Mouse (Mus musculus) limb, embryonic 13.5 days (tissue): ENCODE measurements around the gene Maml2. TPM values are rescaled to one million over a fixed set of nuclear protein-coding genes. Genes with fewer than 3 reads are reported as not detected.

Source experiments
- ATAC-seq: fragments of 200-750 bp; cut with Nextera tagmentation; 2 replicates; pipeline ENCODE4 v1.8.0; 2017; ENCODE audit warnings: low read depth, moderate number of reproducible peaks, moderate TSS enrichment; ENCODE audit not compliant: low FRiP score
- H3K27ac ChIP-seq: fragments of 300-500 bp; sonication (generic); 2 replicates; pipeline ENCODE4 v1.5.1; 2015; ENCODE audit warnings: inconsistent platforms, mild to moderate bottlenecking, moderate library complexity
- H3K27me3 ChIP-seq: fragments of 300-500 bp; sonication (generic); 2 replicates; pipeline ENCODE4 v1.6.1; 2015; ENCODE audit warnings: mild to moderate bottlenecking, inconsistent platforms
- H3K36me3 ChIP-seq: fragments of 300-500 bp; sonication (generic); 2 replicates; pipeline ENCODE4 v1.6.1; 2015; ENCODE audit warnings: inconsistent platforms, mild to moderate bottlenecking, moderate library complexity
- H3K4me1 ChIP-seq: fragments of 300-500 bp; sonication (generic); 2 replicates; pipeline ENCODE4 v1.6.1; 2015; ENCODE audit warnings: inconsistent platforms
- H3K4me2 ChIP-seq: fragments of 300-500 bp; sonication (generic); replicated peaks from 2 replicates; pipeline ENCODE4 v1.6.1; 2015; ENCODE audit warnings: inconsistent platforms, mild to moderate bottlenecking, moderate library complexity
- H3K4me3 ChIP-seq: fragments of 300-500 bp; sonication (generic); 2 replicates; pipeline ENCODE4 v1.5.1; 2015; ENCODE audit warnings: moderate library complexity, mild to moderate bottlenecking, inconsistent platforms
- H3K9ac ChIP-seq: fragments of 300-500 bp; sonication (generic); 2 replicates; pipeline ENCODE4 v1.6.1; 2015; ENCODE audit warnings: mild to moderate bottlenecking, inconsistent platforms
- H3K9me3 ChIP-seq: fragments of 300-500 bp; sonication (generic); 2 replicates; pipeline ENCODE4 v1.6.1; 2016; ENCODE audit warnings: inconsistent platforms
- WGBS: fragments of 180-500 bp; shearing (Covaris S2); methylation state at CpG from one replicate; pipeline ENCODE4 v1.1.7; 2015; 5-methylcytosine and 5-hydroxymethylcytosine counted together
- polyA plus RNA-seq: library from polyadenylated mRNA; unstranded; fragments of >200 nt; fragmentation: Nextera tagmentation; extraction: Ambion mirVana; gene quantifications from 2 replicates; pipeline ENCODE4 v1.2.1, GENCODE M21; 2015

Maml2 gene
- polyA plus RNA-seq, 1 experiment from 2014 or later: 15.9 TPM

DNA sequence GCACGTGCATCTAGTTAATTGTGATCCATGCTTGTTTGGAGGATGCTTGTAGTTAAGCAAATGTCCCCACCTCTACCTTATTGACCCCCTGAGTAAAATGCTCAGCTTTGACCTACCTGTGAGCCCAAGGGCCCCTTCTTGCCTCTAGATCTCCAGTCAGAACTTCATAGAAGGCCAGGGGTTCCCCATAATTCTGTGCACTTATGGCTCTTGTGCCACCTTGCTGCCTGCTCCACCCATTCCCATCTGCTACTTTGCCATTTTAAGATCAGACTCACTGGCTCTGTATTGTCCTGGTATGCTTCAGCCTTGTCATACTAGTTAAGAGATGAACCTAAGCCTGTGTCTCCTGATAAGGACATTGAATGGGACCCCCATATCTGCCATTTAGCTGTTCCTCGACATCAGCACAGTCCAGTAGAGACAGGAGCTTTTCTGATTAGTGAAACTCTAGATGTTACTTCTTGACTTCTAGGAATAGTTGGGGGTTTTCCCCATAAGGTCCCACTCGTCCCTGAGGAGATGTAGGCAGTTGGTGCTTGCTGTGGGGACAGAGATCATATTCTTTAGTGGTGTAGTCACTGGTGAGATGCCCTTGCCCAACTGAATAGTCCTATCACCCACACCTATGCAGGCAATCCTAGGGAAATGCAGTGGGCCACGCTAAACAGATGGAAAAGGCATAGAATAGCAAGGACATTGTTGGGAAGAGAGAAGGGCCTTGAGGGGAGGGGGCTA is 301.0 kb downstream of the Maml2 start:
- Histone ChIP-seq H3K9me3 (no peaks in the 10 kb centered on the region), H3K36me3 (no peaks in the 10 kb centered on the region), H3K4me3 (no peak overlapping the region), H3K9ac (no peak overlapping the region), H3K4me1 (0 out of 2 replicates have a peak, but pooled peaks cover 2% of the 10 kb centered on the region), H3K27me3 (no peaks in the 10 kb centered on the region), H3K4me2 (no peak overlapping the region), H3K27ac (no peak overlapping the region)
- 80% methylated on average over 4 of the region's 4 CpGs for WGBS
- ATAC-seq: no peak

DNA sequence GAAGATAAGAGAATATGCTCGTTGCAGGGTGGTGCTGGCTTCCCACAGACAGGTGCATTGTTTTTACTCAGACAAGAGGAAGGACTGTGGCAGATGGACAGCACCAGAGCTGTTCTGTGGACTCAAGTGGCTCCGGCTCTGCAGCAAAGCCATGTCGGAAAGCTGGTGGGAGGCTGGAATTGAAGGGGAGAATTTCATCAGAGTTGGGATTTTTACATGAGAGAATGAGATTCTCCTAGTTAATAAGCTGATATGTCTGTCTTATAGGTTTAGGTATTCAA is 301.5 kb downstream of the Maml2 start:
- Histone ChIP-seq H3K9ac (no peak overlapping the region), H3K4me1 (0 out of 2 replicates have a peak, but pooled peaks cover 3% of the 10 kb centered on the region), H3K36me3 (no peaks in the 10 kb centered on the region), H3K27me3 (no peaks in the 10 kb centered on the region), H3K4me3 (no peak overlapping the region), H3K27ac (no peak overlapping the region), H3K9me3 (no peaks in the 10 kb centered on the region), H3K4me2 (no peak overlapping the region)
- WGBS: 90% methylated on average over 3 of the region's 3 CpGs
- no peak for ATAC-seq

DNA sequence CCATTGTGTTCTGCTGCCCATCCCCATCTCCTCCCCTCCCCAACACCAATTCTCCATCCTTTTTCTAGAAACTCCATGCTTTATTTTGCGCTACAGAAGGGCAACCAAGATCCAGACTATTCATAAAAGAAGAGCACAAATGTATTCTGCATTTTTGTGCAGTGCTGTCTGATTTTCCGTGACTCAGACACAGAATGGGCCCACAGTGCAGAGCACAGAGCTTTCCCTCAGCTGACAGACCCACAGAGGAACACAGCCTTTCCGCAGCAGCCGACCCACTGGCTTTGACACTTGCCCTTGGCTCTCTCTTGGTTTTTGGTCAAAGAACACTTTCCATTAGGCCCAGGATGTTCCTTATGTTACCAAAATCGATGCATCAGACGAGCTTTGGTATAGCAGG is 302.0 kb downstream of the Maml2 start:
- Histone ChIP-seq H3K4me1 (0 out of 2 replicates have a peak, but pooled peaks cover 3% of the 10 kb centered on the region), H3K4me2 (no peak overlapping the region), H3K27me3 (no peaks in the 10 kb centered on the region), H3K9ac (no peak overlapping the region), H3K27ac (no peak overlapping the region), H3K4me3 (no peak overlapping the region), H3K9me3 (no peaks in the 10 kb centered on the region), H3K36me3 (no peaks in the 10 kb centered on the region)
- no peak for ATAC-seq
- WGBS: 92% methylated on average over 6 of the region's 6 CpGs

- WGBS: 79% methylated on average over 3 of the region's 3 CpGs
- H3K4me1 ChIP-seq: 0 out of 2 replicates have a peak, but pooled peaks cover 3% of the 10 kb centered on the region
- H3K27me3 ChIP-seq: no peaks in the 10 kb centered on the region
- no peaks in the 10 kb centered on the region for H3K36me3 ChIP-seq
- no peak overlapping the region for H3K27ac ChIP-seq
- no peak overlapping the region for H3K4me3 ChIP-seq
- ATAC-seq: no peak
- H3K9ac ChIP-seq: no peak overlapping the region
- H3K4me2 ChIP-seq: no peak overlapping the region
- no peaks in the 10 kb centered on the region for H3K9me3 ChIP-seq
Observed at GRCm38 (mm10) chr9:13601729-13602128, 304.0 kb downstream of the Maml2 start.

GRCm38 (mm10) chr9:13603533-13604143 is 305.9 kb downstream of the Maml2 start:
- H3K9ac ChIP-seq: no peak overlapping the region
- no peak for ATAC-seq
- H3K4me3 ChIP-seq: no peak overlapping the region
- H3K27ac ChIP-seq: no peak overlapping the region
- no peak overlapping the region for H3K4me2 ChIP-seq
- no peaks in the 10 kb centered on the region for H3K27me3 ChIP-seq
- WGBS: 73% methylated on average over 8 of the region's 8 CpGs
- no peaks in the 10 kb centered on the region for H3K9me3 ChIP-seq
- H3K4me1 ChIP-seq: 0 out of 2 replicates have a peak, but pooled peaks cover 6% of the 10 kb centered on the region
- no peaks in the 10 kb centered on the region for H3K36me3 ChIP-seq

DNA sequence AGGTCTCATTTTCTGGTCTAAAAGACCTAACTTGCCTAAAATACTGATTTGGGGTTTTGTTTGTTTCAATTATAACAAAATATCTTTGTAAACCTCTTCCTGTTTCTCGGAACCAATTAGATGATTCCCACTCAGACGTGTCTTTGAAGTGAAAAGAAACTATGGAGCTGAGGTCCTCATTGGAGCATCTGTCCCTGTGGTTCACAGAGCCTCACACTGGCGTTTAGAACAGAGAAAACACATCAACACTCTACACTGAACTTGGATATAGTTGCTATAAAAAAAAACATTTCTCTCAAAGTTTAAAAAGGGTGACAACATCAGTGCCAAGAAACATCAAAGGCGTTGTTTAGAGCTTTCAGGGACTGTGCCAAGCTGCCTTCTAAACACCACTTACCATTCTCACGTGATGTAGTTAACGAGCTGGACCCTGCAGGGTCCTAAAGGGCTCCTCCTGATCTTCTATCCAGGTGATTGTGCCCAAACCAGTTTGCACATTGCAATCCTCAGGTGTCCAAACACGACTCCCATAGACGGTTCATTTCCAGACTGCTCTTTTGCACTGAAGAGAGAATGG is 309.9 kb downstream of the Maml2 start:
- Histone ChIP-seq H3K4me1 (peaks cover 11% of the 10 kb centered on the region; the same call in 1 of the 2 replicates), H3K9ac (no peak overlapping the region), H3K36me3 (no peaks in the 10 kb centered on the region), H3K4me3 (no peak overlapping the region), H3K9me3 (no peaks in the 10 kb centered on the region), H3K27me3 (no peaks in the 10 kb centered on the region), H3K27ac (no peak overlapping the region), H3K4me2 (no peak overlapping the region)
- ATAC-seq: no peak
- WGBS: 52% methylated on average over 8 of the region's 8 CpGs

DNA sequence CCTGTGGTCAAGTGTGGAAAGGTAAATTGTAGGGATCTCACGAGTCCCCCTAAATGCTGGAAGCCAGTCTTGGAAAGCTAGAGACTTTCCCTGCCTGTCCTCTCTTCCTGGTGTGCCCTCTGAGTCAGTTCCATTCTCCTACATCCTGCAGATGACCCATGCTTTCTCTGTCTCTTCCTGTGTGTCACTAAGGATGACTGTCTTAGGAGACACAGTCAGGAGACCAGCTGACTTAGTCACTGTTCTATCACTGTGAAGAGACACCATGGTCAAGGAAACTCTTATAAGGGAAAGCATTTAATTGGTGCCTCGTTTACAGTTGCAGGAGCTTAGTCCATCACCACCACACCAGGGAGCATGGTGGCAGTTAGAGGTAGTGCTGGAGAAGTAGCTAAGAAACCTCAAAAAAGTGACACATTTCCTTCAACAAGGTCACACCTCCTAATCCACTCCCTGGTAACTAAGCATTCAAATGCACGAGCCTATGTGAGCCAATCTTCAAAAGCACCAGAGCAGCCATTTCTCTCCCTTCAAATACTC is 310.8 kb downstream of the Maml2 start:
- Histone ChIP-seq H3K9ac (no peak overlapping the region), H3K27me3 (no peaks in the 10 kb centered on the region), H3K36me3 (no peaks in the 10 kb centered on the region), H3K4me3 (no peak overlapping the region), H3K4me2 (no peak overlapping the region), H3K4me1 (peaks cover 20% of the 10 kb centered on the region), H3K27ac (no peak overlapping the region), H3K9me3 (no peaks in the 10 kb centered on the region)
- ATAC-seq: no peak
- WGBS: 52% methylated on average over 3 of the region's 3 CpGs

DNA sequence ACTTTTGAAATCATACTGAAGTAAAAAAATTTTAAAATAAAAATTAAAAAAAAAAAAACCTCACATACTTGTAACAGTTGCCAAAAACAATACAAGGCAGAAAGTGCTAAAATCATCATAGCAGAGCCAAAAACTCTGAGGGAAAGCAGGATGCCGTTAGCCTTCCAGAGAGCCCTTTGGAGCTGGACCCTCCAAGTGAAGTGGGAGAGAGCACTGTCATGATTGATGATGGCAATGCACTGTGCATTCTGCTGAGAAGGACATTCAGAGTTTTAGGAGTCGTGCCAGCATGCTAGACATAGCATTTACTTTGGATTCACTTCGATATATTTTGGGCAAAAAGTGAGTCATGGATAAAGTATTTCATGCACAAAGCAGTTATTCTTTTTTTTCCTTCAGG is 313.8 kb downstream of the Maml2 start:
- Histone ChIP-seq H3K4me2 (no peak overlapping the region), H3K4me1 (peaks cover 32% of the 10 kb centered on the region), H3K27me3 (no peaks in the 10 kb centered on the region), H3K36me3 (no peaks in the 10 kb centered on the region), H3K27ac (no peak overlapping the region), H3K9ac (no peak overlapping the region), H3K4me3 (no peak overlapping the region), H3K9me3 (no peaks in the 10 kb centered on the region)
- ATAC-seq: no peak
- WGBS: 68% methylated on average over 3 of the region's 3 CpGs

GRCm38 (mm10) chr9:13612371-13612770 is 314.6 kb downstream of the Maml2 start:
- Histone ChIP-seq H3K4me1 (peaks cover 40% of the 10 kb centered on the region), H3K9me3 (no peaks in the 10 kb centered on the region), H3K27me3 (no peaks in the 10 kb centered on the region), H3K4me2 (no peak overlapping the region), H3K27ac (peak overlapping the region; percentile 82; the same call in 1 of the 2 replicates), H3K4me3 (no peak overlapping the region), H3K9ac (no peak overlapping the region), H3K36me3 (no peaks in the 10 kb centered on the region)
- no peak for ATAC-seq
- WGBS: 80% methylated on average over 8 of the region's 8 CpGs

DNA sequence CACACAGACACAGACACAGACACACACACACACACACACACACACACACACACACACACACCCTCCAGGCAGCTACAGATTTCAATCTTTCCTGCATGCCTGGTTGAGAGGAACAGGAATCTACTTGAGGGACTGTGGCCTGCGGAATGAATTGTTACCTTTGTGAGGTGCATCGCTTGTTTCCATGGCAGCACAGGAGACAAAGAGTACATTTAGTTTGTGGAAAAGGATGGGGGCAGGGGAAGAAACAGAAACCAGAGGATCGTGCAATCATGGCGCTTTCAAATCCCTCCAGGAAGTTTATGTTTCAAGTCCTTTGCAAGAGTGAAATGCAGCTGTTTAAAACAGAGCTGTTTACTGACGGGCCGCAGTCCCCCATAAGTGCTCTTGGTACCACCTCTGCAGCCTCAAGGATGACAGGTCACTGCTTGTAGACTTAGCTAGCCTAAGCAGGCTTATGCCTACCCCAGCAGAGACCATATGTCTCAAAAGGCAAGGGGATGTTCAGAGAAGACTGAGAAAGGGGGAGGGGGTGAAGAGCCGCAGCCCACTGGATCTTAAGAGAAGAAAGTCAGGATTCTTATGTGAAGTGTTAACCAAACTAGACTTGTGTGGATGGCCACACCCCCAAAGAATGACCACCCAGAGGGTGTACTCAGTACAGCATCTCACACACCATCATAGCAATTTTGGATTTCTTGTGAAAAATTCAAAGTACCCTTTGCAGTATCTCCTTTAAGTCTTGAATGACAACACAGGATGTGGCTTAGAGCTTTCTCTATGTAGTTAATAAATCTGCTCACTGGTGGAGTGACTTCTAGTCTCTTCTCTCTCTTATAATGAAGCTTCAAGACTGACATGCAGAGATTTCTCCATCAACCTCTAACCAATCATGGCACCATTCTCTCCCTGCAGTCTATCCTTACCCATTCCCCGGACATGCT is 315.8 kb downstream of the Maml2 start:
- peak; percentile 58 for ATAC-seq
- Histone ChIP-seq H3K9ac (no peak overlapping the region; the same call in 1 of the 2 replicates), H3K4me1 (peaks cover 42% of the 10 kb centered on the region), H3K4me3 (no peak overlapping the region), H3K27me3 (no peaks in the 10 kb centered on the region), H3K9me3 (0 out of 2 replicates have a peak, but pooled peaks cover under 1% of the 10 kb centered on the region), H3K27ac (peak overlapping the region; percentile 82), H3K36me3 (no peaks in the 10 kb centered on the region), H3K4me2 (peak overlapping the region; percentile 42)
- 34% methylated on average over 8 of the region's 8 CpGs for WGBS

GRCm38 (mm10) chr9:13616383-13617009 is 318.7 kb downstream of the Maml2 start:
- ATAC-seq: no peak
- Histone ChIP-seq H3K36me3 (peaks cover 12% of the 10 kb centered on the region), H3K4me1 (peaks cover 42% of the 10 kb centered on the region), H3K4me2 (no peak overlapping the region), H3K27me3 (no peaks in the 10 kb centered on the region), H3K9ac (no peak overlapping the region), H3K4me3 (no peak overlapping the region), H3K9me3 (0 out of 2 replicates have a peak, but pooled peaks cover 6% of the 10 kb centered on the region), H3K27ac (peak overlapping the region; percentile 39)
- WGBS: 37% methylated on average over 5 of the region's 5 CpGs
